Mouse (Mus musculus): Measurements from ENCODE around the gene Tex14.
A peak's percentile ranks its signal among the peaks of the same experiment; 100 is the strongest.
"Not testable (repeated sequence)": the region's sequence is repeated elsewhere in the genome, so short reads cannot be mapped to it uniquely, and the experiment has no call there.

The Tex14 gene

DNA sequence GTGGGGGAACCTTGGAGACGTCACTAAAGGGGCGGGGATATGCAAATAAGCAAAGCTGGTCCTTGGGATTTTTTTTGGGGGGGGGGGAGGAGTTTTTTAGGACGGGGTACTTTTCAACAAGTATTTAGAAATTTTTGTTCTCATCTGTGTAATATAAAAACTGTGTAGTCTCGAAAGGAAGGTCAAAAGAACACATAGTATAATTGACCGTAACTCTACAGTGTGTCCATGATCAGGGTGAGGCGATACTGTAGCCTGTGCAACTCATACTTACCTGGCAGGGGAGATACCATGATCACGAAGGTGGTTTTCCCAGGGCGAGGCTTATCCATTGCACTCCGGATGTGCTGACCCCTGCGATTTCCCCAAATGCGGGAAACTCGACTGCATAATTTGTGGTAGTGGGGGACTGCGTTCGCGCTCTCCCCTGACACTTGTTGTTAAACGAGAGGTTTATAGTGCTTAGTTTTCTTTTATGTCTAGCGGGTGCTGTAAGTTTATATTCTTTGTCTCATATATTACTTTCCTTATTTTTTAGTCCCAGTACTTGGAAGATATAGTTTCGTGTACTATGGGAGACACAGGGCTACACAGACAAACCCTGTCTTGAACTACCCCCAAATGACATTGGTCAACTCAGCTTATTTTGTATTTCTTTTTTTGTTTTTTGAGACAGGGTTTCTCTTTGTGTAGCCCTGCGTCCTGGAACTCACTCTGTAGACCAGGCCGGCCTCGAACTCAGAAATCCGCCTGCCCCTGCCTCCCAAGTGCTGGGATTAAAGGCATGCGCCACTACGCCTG is 21.8 kb downstream of the Tex14 start:
- peak; percentile 86 to 90 for DNase-seq (ENCODE audit: low spot score in 2 of 2)

DNA sequence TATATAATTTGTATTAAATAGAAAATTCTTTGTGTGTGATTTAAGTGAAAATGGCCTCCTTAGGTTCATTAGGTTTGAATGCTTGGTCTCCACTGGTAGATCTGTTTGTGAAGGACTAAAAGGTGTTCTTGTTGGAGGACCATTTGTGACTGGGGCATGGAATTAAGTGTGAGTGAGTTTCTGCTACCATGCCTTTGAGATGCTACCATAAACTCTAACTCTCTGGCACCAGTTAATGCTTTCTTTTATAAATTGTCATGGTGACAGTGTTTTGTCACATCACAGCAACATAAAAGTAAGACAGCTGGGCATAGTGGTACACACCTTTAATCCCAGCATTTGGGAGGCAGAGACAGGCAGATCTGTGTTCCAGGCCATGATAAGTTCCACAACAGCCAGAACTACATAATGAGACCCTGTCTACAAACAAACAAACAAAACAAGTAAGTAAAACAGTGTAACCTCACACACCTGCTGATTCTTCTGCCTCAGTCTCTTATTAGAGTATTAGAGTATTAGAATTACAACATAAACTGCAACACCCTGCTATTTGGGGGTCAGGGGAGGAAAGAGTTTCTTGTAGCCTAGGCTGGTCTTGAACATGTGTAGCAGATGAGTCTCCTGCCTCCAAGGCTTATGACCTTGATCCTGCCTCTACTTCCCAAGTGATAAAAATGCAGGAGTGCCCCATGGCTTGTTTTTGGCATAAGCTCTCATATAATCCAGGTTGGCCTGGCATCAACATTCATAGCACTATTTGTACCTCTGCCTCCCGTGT is 22.6 kb downstream of the Tex14 start:
- no peak for DNase-seq (ENCODE audit: low spot score in 2 of 2)

DNA sequence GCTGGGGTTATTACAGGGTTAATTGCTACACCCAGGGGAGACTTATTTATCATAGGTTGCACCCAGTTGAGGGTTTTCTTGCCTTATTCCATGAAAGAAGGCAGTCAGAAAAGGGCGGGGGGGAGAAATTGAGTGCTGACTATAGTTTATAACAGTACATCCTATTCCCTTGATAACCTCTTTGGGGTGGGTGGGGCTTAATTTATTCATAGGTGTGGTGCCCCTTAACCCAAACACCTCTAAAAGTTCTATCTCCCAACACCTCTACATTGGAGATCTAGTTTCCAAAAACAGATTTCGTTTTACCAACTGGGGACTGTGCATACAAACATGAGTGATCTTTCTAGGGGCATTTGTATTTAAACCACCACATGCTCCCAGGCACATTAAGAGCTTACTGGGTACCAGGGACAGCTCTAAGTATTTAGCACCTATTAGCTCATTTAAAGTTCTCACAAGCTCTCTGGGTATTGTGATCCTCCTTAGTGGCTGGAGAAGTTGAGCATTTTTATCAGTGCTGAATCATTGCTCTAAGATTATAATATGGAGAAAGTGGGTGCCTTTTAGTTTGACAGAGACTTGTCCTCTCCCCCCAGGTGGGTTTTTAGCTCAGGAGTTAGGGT is 23.3 kb downstream of the Tex14 start:
- no peak for DNase-seq (ENCODE audit: low spot score in 2 of 2)

DNA sequence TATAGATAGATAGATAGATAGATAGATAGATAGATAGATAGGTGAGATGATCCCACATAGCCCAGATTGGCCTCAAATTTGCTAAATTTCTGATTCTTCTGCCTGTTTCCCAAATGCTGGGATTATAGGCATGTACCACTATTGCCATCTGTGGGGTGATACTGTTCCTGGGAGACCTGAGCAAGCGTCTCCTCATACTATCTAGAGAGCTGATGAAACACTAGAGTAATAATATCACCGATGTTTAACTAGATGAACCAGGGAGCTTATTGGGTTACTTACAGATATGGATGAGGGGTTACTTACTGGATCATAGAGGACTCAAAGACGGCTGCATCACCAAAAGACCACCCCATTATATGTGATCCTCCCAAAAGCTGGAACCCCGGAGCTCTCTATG is 24.5 kb downstream of the Tex14 start:
- no peak for DNase-seq (ENCODE audit: low spot score in 2 of 2)

DNA sequence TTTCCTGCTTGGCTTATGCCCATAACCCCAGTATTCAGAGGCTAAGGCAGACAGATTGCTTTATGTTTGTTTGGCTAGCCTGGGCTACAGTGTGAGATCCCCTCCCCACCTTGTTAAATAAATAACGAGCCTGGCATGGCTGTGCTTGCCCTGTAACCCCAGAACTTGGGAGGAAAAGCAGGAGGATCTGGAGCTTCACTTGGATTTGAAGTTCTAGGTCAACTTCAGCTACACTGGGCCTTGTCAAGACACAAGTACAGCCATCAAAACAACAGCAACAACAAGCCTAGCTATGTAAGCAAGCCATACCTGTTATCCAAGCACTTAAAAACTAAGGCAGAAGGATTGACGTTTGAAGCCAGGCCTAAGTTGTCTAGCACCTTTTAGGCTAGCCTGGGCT is 25.5 kb downstream of the Tex14 start:
- DNase-seq (ENCODE audit: low spot score in 2 of 2), result no peak

DNA sequence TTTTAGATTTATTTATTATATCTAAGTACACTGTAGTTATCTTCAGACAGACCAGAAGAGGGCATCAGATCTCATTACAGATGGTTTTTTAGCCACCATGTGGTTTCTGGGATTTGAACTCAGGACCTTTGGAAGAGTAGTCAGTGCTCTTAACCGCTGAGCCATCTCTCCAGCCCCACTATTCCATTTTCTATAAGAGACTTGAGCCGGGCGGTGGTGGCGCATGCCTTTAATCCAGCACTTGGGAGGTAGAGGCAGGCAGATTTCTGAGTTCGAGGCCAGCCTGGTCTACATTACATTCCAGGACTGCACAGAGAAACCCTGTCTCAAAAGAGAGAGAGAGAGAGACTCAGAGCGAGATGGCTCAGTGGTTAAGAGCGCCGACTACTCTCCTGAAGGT is 26.9 kb downstream of the Tex14 start:
- not testable (repeated sequence) for DNase-seq (ENCODE audit: low spot score in 2 of 2)

DNA sequence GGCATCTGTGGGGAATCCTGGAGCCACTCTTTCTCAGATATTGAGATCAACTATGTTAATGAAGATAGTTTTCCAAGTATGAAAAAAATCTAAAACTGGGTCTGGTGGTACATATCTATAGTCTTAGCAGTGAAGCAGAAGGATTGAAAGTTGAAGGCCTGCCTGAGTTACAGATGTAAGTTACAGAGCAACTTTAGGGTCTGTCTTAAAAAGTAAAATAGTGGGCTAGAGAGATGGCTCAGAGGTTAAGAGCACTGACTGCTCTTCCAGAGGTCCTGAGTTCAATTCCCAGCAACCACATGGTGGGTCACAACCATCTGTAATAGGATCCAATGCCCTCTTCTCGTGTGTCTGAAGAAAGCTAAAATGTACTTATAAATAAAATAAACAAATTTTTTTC is 27.6 kb downstream of the Tex14 start:
- no peak for DNase-seq (ENCODE audit: low spot score in 2 of 2)

DNA sequence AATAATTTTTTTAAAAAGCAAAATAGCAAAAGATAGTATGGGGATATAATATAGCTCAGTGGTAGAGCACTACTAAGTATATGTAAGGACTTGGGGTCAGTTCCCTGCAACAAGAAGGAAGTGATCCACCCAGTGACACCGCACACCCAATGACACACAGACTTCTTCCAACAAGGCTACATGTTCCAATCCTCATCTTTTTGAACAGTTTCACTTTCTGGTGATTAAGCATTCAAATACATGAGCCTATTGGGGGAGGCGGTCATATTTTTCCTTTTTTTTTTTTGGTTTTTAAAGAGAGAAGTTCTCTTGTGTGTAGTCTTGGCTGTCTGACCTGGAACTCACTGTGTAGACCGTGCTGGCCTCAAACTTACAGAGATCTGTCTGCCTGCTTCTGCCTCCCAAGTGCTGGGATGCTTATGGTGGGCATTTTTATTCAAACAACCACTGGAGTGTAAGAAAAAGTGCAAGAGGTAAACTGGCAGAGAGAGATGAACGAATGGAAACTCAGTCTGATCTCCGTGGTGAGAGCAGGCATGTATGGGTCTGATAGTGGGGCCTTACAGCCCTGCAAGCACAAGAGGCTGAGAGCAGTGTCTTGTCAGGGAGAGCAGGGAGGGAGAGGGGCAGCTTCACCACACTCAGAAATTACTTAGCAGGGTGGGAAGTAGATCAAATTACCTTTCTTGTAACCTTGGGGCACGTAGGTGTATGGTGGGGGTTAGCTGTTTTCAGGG is 28.2 kb downstream of the Tex14 start:
- no peak for DNase-seq (ENCODE audit: low spot score in 2 of 2)

DNA sequence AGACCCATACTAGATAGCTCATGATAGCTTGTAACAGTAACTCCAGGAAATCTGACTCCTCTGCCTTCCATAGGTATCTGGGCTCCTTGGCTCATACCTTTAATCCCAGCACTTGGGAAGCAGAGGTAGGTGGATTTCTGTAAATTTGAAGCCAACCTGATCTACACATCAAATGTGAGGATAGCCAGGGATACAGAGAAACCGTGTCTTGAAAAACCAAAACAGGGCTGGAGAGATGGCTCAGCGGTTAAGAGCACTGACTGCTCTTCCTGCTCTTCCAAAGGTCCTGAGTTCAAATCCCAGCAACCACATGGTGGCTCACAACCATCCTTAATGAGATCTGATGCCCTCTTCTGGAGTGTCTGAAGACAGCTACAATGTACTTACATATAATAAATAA is 30.2 kb downstream of the Tex14 start:
- DNase-seq (ENCODE audit: low spot score in 2 of 2), result not testable (repeated sequence)

DNA sequence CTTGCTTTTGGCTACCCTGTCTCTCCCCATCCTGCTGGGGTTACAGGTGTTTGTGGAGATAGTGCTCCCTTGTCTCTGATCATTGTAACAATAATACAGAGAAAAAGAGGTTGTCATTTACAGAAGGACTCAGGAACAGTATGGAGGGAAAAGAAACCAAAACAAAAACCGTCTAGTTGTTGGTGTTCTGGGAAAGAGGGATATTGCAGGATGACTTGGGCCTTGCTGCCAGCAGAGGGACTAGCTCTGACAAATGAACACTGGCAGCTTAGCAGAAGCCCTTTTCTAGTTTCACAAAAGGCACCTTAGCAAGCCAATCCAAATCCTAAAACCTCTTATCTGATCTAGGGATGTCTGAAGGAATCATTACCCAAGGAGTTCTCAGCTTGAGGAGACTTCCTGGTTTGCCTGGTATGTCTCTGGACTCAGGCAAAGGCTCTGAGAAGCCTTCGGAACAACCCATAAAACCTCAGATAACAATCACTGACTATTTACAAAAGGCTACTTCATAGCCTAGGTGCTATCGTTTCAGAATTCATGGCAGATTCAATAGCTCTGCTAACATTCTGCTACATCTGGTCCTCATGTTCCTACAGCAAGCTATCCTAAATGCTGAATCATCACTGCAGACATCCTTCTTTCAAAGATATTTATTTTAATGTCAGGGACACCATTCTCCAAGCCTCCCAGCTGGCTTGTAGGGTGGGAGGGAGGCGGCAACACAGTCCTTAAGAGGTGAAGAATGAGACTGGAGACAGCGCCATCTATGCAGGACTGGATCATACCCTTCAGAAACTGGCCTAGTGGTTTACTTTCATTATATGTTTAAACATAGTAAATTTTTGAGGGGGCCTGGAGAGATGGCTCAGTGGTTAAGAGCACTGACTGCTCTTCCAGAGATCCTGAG is 31.7 kb downstream of the Tex14 start:
- DNase-seq (ENCODE audit: low spot score in 2 of 2), result no peak

DNA sequence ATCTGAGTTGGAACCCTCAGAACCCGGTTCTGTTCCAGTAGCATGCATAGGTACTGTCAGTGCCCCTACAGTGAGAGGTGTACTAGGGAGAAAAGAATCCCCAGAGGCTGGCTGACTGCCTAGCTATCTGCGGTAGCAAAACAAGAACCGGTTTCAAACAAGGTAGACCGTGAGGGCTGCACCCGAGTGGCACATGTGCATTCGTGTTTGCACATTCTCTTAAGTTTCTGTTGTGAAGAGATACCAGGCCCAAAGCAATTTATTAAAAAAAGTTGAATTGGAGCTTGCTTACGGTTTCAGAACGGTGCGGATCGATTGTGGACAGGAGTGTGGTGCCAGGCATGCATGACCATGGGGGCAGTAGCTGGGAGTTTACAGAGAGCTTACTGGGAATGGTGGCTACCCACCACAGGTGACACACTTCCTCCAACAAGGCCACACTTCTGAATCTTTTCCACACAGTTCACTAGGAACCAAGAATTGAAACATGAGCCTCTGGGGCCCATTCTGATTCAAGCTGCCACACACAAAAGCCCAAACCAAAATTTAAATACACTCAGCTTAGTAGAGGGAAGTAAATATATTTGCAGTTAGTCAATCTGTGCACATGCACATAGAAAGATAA is 35.0 kb downstream of the Tex14 start:
- DNase-seq (ENCODE audit: low spot score in 2 of 2), result no peak

DNA sequence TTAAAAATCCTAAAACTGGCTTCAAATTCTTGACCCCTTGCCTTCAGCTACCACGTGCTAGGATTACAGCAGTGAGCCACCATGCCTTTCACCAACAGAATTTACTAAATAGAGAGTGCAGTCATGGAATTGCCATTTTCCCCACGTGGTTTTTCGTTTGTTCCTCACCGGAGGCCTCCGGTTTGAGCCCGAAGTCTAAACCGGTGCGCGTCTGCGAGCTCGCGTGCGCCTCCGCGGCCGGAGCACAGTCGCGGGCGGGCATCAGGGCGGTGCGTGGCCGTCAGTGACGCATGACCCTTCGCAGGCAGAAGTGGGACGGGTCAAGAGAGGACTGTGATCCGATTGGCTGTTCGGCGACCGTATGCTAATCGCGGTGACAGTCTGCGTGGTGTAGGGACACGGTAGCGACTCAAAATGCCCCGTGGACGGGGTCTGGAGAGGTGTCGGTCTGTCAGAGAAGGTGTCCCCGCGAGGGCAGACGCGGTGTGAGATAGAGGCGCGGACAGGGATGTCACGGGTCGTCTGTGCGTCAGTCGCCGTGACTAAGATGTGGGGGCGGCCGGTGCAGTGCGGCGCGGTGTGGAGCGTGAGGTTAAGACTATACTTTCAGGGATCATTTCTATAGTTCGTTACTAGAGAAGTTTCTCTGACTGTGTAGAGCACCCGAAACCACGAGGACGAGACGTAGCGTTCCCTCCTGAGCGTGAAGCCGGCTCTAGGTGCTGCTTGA is 37.9 kb downstream of the Tex14 start:
- DNase-seq (ENCODE audit: low spot score in 2 of 2), result peak; percentile 83 to 89

DNA sequence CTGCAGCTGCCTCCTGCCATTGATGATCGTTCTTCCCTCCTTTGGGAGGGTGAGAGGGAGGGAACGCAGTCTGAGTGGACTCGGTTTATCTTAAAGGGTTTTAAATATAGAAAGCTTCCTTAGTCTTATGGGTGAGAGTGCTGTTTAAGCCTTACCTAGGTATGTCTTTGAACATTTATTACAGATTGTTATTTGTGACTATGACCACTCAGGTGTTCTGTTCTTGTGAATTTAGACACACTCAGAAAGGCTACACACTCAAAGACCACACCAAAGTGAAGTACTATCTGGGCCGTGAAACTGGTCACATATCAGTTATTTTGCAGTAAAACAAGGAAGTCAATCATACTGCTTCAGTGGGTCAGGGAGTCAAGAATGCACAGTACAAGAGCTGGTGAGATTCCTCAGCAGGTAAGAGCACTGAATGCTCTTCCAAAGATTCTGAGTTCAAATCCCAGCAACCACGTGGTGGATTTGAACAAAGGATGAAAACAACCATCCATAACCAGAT is 38.6 kb downstream of the Tex14 start:
- DNase-seq (ENCODE audit: low spot score in 2 of 2), result peak; percentile 74 to 85

DNA sequence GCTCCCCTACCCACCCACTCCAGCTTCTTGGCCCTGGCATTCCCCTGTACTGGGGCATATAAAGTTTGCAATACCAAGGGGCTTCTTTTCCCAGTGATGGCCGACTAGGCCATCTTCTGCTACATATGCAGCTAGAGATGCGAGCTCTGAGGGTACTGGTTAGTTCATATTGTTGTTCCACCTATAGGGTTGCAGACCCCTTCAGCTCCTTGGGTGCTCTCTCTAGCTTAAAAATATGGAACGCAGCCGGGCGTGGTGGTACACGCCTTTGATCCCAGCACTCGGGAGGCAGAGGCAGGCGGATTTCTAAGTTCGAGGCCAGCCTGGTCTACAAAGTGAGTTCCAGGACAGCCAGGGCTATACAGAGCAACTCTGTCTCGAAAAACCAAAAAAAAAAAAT is 39.2 kb downstream of the Tex14 start:
- not testable (repeated sequence) for DNase-seq (ENCODE audit: low spot score in 2 of 2)

DNA sequence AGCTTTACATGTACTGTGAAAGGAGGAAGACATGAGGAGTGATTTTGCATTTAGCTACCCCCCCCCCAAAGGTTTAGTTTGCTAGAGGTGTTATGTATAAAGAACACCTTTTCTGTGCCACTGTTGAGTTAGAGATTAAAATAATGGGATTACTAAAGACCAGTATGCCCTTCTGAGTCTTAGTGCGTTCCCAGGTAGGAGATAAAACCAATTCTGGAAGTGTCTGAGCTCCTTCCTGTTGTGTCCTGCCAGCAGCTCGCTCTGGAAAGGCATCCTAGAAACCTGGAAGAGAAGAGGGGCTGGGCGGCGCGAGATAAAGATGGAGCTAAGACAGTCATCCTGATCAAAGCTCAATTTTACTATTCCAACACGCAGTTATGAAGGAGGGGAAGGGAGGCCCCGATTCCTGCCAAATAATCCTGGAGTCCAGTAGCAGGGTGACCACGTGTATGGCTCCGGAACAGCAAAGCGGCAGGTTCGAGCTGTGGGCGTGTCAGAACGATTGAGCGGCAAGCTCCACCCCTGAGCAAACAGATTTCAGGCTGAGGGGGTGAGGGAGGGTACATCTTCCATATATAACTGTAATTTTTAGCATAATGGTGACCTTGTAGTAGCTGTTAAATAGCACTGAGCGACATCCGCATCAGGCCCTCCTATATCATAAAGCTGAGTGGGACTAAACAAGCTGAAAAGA is 40.0 kb downstream of the Tex14 start:
- DNase-seq (ENCODE audit: low spot score in 2 of 2), result no peak

DNA sequence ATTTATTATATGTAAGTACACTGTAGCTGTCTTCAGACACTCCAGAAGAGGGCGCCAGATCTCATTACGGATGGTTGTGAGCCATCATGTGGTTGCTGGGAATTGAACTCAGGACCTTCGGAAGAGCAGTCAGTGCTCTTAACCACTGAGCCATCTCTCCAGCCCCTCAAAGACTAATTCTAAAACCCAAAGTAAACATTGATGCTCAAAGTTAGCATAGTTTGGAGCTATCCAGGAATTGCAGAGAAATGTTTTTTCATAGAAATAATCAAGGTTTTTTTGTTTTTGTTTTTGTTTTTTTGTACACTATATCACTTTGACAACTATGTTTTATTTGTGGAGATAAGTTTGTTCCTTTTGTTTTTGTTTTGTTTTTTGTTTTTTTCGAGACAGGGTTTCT is 40.7 kb downstream of the Tex14 start:
- DNase-seq (ENCODE audit: low spot score in 2 of 2), result not testable (repeated sequence)

DNA sequence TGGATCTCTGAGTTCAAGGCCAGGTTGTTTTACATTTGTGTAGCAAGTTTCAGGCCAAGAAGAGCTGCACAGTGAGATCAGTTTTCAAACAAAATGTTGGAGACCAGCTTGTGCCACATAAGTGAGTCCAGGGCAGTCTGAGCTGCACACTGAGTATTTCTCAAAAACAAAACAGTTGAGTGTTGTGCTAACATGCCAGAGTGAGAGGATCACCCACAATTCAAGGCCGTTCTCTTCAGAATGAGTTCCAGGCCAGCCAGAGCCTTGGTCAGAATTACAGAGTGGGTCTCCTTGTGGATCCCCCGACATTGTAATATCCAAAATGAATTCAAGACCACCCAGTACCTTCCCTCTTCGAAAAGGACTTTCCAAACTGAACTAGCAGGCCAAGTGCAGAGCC is 41.3 kb downstream of the Tex14 start:
- DNase-seq (ENCODE audit: low spot score in 2 of 2), result no peak

DNA sequence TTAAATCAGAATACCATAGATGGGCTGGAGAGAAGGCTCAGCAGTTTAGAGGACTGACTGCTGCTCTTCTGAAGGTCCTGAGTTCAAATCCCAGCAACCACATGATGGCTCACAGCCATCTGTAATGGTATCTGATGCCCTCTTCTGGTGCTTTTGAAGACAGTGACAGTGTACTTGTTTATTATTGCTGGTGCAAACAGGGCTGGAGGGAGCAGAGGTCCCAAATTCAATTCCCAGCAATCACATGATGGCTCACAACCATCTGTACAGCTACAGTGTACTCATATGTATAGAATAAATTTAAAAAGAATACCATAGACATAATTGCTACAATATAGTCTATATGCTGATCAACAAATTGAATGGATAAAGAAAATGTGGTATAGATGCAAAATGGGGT is 42.6 kb downstream of the Tex14 start:
- no peak for DNase-seq (ENCODE audit: low spot score in 2 of 2)

DNA sequence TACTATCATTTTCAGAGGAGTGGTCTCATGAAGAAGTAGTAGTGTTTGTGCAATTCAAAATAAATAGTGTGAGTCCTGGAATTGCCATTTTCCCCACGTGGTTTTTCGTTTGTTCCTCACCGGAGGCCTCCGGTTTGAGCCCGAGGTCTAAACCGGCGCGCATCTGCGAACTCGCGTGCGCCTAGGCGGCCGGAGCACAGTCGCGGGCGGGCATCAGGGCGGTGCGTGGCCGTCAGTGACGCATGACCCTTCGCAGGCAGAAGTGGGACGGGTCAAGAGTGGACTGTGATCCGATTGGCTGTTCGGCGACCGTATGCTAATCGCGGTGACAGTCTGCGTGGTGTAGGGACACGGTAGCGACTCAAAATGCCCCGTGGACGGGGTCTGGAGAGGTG is 43.2 kb downstream of the Tex14 start:
- DNase-seq (ENCODE audit: low spot score in 2 of 2), result peak; percentile 94 to 97

Measured in right cerebral cortex, postnatal 10 days (tissue).